Mouse (Mus musculus) ES-Bruce4 (cell line): ENCODE data around the gene Bmp2k. TPM values are rescaled to one million over a fixed set of nuclear protein-coding genes. Genes with fewer than 3 reads are reported as not detected.

Source experiments
- H3K27ac ChIP-seq: 2 replicates; pipeline ENCODE4 v1.5.1; 2012; ENCODE audit warnings: low read length, inconsistent platforms; ENCODE audit not compliant: insufficient read depth
- H3K27me3 ChIP-seq: 2 replicates; pipeline ENCODE4 v1.6.1; 2012; ENCODE audit warnings: mild to moderate bottlenecking, low read length, inconsistent platforms; ENCODE audit not compliant: control insufficient read depth, poor library complexity, insufficient read depth, severe bottlenecking
- H3K36me3 ChIP-seq: 2 replicates; pipeline ENCODE4 v1.6.1; 2012; ENCODE audit warnings: inconsistent platforms, mild to moderate bottlenecking, low read length, moderate library complexity; ENCODE audit not compliant: control insufficient read depth, poor library complexity, insufficient read depth, severe bottlenecking
- H3K4me1 ChIP-seq: one replicate; pipeline ENCODE4 v1.8.1; 2011; ENCODE audit warnings: low read length; ENCODE audit not compliant: control insufficient read depth, insufficient read depth
- H3K4me3 ChIP-seq: 2 replicates; pipeline ENCODE4 v1.5.1; 2011; ENCODE audit warnings: low read depth, mild to moderate bottlenecking, low read length
- H3K9ac ChIP-seq: 2 replicates; pipeline ENCODE4 v1.6.1; 2012; ENCODE audit warnings: low read depth, mild to moderate bottlenecking, inconsistent platforms; ENCODE audit not compliant: poor library complexity, severe bottlenecking
- H3K9me3 ChIP-seq: replicated peaks from 2 replicates; pipeline ENCODE4 v1.6.1; 2012; ENCODE audit warnings: mild to moderate bottlenecking, low read length, inconsistent platforms; ENCODE audit not compliant: control insufficient read depth, poor library complexity, insufficient read depth, severe bottlenecking
- CTCF ChIP-seq: IDR thresholded peaks from one replicate; pipeline ENCODE4 v1.8.1; 2011; ENCODE audit warnings: low read depth, low read length
- EP300 ChIP-seq: IDR thresholded peaks from 2 replicates; pipeline ENCODE4 v1.6.1; 2011; ENCODE audit warnings: low read depth, low read length; ENCODE audit not compliant: insufficient read depth
- POLR2A ChIP-seq: IDR thresholded peaks from one replicate; pipeline ENCODE4 v1.8.1; 2011; ENCODE audit warnings: low read length; ENCODE audit not compliant: insufficient read depth
- polyA plus RNA-seq: library from polyadenylated mRNA; stranded (reverse); fragments of >200 nt; gene quantifications from 2 replicates; pipeline ENCODE4 v1.2.4, GENCODE M21; 2011; ENCODE audit warnings: low read depth; ENCODE audit not compliant: missing spikeins, insufficient read depth, insufficient read length

Bmp2k gene
- polyA plus RNA-seq, 1 experiment: 10.3 TPM

- no peaks in the 10 kb centered on the region for H3K4me1 ChIP-seq
- TF ChIP-seq POLR2A (no peak), EP300 (no peak), CTCF (no peak)
- H3K27me3 ChIP-seq: no peaks in the 10 kb centered on the region
- no peak overlapping the region for H3K27ac ChIP-seq
- no peaks in the 10 kb centered on the region for H3K9me3 ChIP-seq
- no peaks in the 10 kb centered on the region for H3K36me3 ChIP-seq
- H3K9ac ChIP-seq: no peak overlapping the region
- H3K4me3 ChIP-seq: no peak overlapping the region
Measured at GRCm38 (mm10) chr5:97124977-97125376, 127.5 kb downstream of the Bmp2k start.

DNA sequence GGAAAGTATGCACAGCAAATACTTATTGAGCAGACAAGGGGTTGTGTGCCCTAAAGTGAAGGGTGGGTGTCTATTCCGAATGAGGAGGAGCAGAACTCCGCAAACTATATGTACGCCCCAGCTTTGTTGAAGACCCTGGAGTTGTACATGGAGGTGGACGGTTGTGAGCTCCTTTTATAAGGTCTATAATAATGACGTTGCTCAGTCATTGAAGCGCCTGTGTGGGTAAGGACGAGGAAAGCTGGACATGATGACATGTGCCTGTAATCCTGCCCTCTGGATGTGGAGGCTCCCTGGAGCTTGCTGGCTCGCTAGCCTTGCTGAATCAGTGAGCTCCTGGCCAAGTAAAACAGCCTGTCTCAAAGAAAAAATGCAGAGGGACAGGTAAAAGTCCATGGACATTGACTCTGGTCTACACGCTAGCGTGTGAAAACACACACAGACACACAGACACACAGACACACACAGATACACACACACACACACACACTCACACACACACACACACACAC is 128.0 kb downstream of the Bmp2k start:
- Histone ChIP-seq H3K9me3 (no peaks in the 10 kb centered on the region), H3K27me3 (no peaks in the 10 kb centered on the region), H3K36me3 (no peaks in the 10 kb centered on the region), H3K27ac (no peak overlapping the region), H3K4me3 (no peak overlapping the region), H3K4me1 (no peaks in the 10 kb centered on the region), H3K9ac (no peak overlapping the region)
- TF ChIP-seq POLR2A (no peak), EP300 (no peak), CTCF (no peak)

DNA sequence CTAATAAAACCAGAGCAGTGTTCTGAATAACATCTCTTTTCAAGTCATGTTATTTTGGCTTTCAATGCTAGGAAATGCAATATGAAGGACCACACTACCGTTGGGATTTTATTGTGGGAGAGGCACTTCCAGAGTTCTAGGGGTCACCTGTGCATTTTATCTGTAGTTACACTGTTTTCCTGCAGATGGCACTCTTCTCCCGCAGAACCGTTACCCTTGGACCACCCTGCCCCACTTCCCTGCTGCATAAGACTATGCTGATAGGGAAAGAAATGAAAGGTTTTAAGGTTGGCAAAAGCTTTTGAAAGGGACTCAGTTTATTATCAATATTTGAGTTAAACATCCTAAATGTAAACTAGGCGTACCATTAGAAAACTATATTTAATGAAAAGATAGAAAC is 128.5 kb downstream of the Bmp2k start:
- no peaks in the 10 kb centered on the region for H3K36me3 ChIP-seq
- no peak overlapping the region for H3K4me3 ChIP-seq
- H3K9ac ChIP-seq: no peak overlapping the region
- no peaks in the 10 kb centered on the region for H3K4me1 ChIP-seq
- H3K27me3 ChIP-seq: no peaks in the 10 kb centered on the region
- no peak overlapping the region for H3K27ac ChIP-seq
- H3K9me3 ChIP-seq: no peaks in the 10 kb centered on the region
- TF ChIP-seq EP300 (no peak), CTCF (peak; percentile 69), POLR2A (no peak)

DNA sequence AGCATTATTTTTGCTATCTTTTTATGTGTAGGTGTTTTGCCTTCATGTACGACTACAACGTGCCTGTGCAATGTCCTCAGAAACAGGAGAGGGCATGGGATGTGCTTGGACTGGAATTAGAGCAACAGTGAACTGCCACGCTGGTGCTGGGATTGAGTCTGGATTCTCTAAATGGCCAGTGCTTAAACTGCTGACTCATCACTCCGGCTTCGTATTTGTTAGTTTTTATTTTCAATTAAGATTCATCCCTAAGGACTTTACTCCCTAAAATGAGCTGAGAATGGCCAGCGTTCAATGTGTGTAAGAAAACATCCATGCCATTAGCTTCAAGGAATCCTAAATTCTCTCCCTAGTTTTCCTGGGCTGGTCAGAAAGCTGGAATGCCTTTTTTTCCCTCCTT is 129.8 kb downstream of the Bmp2k start:
- Histone ChIP-seq H3K9ac (no peak overlapping the region), H3K4me1 (no peaks in the 10 kb centered on the region), H3K9me3 (no peaks in the 10 kb centered on the region), H3K36me3 (no peaks in the 10 kb centered on the region), H3K27ac (no peak overlapping the region), H3K27me3 (no peaks in the 10 kb centered on the region), H3K4me3 (no peak overlapping the region)
- no peak for TF ChIP-seq CTCF
- no peak for TF ChIP-seq POLR2A
- no peak for TF ChIP-seq EP300

DNA sequence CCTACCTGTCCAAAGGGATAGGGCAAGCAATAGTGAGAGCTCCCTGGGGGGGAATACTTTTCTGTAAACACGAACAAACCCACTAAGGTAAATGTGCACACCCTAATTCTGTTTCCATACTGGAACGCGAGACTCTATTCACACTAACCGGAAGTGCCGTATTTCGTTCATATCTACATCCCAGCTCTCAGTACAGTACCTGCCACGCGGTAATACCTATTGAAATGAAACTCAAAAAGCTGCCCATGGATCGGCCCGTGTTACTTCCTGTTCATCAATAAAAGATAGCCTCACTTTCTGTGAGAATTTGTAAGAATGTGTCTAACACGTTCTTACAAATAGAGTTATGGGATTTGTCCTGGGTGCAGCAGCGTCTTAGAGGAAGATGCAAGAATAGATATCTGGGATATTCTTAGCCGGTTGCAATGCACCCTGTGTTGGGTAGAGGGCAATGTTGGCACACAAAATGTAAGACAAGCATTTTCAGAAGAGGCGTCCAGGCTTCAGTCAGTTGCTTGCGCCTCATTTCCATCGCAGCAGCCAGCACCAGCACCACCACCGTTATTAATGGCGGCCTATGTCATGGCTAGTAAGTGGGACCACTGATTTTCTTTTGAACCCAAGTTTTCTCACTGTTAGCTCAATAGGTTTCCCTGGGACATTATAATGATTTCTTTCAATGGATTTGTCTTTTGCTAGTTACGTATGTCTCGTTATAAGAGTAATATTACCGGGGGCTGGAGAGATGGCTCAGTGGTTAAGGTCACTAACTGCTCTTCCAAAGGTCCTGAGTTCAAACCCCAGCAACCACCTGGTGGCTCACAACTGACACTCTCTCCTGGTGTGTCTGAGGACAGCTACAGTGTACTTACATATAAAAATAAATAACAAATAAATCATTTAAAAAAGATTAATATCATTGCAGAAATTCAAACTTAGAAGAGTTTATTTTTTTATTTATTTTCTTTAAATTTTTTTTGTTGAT is 131.0 kb downstream of the Bmp2k start:
- no peaks in the 10 kb centered on the region for H3K36me3 ChIP-seq
- TF ChIP-seq EP300: no peak
- TF ChIP-seq POLR2A: no peak
- TF ChIP-seq CTCF: peak; percentile 43
- no peaks in the 10 kb centered on the region for H3K4me1 ChIP-seq
- no peaks in the 10 kb centered on the region for H3K9me3 ChIP-seq
- H3K27ac ChIP-seq: no peak overlapping the region
- no peak overlapping the region for H3K9ac ChIP-seq
- no peak overlapping the region for H3K4me3 ChIP-seq
- H3K27me3 ChIP-seq: no peaks in the 10 kb centered on the region

GRCm38 (mm10) chr5:97129589-97129988 is 132.1 kb downstream of the Bmp2k start:
- TF ChIP-seq EP300 (no peak), POLR2A (no peak), CTCF (no peak)

More at GRCm38 (mm10) chr5:97129589-97129988, 132.1 kb downstream of the Bmp2k start:
- H3K9ac ChIP-seq: no peak overlapping the region
- no peak overlapping the region for H3K27ac ChIP-seq
- H3K4me3 ChIP-seq: no peak overlapping the region
- no peaks in the 10 kb centered on the region for H3K36me3 ChIP-seq
- no peaks in the 10 kb centered on the region for H3K27me3 ChIP-seq
- no peaks in the 10 kb centered on the region for H3K4me1 ChIP-seq
- no peaks in the 10 kb centered on the region for H3K9me3 ChIP-seq
